Mouse (Mus musculus): ENCODE results near the gene Smagp.

Gene Smagp

DNA sequence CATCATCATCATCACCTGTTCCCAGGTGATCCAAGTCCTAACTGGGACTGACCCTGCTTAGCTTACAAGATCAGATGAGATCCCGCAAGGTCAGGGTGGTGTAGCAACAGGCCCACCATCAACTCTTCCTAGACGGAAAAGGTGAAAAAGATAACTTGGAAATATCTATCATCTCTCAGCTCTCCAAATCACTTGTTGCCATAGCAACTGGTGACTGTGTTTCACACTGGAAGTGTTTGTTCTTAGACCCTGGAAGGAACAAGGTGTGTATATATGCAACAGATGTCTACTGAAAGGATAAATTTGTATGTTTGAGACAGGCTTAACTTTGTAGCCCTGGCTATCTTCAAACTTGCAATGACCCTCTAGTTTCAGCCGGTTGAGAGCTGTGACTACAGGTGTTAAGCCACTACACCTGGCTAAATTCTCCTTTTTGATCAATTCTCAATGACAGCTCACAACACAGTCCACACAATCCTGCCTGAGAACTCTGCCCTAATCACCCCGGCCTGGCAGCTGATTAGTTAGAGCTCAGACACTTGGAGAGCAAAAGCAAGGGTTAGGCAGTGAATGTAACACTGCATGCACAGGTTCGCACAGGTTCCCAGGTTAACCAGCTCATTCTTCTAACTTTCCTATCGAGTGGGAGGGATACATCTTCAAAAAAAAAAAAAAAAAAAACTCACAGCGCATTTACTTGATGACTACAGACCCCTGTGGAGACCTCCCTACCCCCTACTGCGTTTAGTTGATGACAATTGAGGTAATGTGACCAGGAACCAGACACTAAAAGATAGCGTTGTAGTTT is 28.9 kb upstream of the Smagp start:
- DNase-seq, result no peak

DNA sequence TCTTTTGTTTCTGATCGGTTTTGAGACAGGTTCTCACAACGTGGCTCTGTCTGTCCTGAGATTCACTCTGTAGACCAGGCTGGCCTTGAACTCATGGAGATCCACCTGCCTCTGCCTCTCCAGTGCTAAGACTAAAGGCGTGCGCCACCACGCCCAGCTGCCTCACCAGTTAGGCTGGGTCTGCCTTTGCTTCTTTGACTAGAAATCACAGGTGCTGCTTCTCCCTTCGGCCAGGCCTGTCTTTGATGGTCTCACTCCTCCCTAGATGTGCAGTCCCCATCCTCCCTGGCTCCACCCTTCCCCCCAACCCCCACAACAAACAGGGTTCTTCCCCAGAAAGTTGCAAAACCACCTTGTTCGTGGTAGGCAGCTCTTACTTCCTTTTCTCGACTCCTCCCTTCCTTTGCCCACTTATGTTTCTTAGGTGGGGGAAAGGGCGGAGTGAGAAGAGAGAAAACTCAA is 28.1 kb upstream of the Smagp start:
- peak; percentile 69 to 79 for DNase-seq

DNA sequence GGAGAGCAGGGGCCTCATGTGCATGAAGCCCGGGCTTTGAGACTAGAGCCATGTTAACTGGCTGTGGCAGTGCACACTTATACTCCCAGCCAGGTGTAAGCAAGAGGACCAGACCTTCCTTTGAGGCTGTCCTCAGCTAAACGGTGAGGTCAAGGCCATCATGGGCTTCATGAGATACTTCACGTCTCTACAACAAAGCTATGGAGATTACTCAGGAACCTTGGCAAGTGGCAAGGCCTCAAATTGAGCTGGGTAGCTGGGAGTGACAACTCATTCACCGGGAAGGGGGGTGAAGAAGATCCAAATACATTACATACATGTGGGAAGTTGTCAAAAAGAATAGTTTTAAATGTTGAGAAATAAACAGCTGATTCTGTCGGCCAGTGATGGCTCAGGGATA is 24.1 kb upstream of the Smagp start:
- DNase-seq, result no peak

DNA sequence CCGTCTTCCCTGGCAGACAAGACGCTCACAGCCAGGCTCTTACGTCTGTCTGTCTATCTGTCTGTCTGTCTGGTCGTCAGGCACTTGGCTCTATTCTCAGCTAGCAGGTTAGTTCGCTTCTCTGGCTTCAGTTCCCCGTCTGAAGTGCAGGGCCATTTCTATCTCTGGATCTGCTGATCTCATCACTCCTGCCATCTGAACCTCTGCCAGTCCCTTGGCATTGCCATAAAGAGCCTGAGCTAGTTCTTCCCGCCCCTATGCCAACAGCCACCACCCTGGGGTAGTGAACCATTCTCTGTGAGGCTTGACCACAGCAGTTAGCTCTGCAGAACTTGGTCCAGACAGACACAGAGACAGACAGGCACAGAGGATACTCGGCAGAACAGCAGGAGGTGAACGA is 23.6 kb upstream of the Smagp start:
- DNase-seq, result no peak

DNA sequence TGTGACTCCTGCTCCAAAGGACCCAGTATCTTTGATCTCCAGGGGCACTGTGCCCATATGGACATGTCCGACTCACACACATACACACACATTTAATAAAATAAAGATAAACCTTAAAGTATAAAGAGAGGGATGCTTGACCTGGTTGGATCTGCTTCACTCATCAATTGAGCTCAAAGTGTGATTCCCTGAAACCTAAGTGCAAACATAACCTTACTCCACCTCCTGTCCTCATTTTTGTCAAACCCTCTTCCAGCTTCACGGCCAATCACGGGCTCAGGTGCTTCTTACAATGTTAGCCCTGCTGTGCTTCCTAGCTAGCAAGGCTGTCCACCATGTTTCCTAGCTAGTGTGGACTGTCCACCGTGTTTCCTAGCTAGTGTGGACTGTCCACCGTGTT is 18.5 kb upstream of the Smagp start:
- no peak for DNase-seq

DNA sequence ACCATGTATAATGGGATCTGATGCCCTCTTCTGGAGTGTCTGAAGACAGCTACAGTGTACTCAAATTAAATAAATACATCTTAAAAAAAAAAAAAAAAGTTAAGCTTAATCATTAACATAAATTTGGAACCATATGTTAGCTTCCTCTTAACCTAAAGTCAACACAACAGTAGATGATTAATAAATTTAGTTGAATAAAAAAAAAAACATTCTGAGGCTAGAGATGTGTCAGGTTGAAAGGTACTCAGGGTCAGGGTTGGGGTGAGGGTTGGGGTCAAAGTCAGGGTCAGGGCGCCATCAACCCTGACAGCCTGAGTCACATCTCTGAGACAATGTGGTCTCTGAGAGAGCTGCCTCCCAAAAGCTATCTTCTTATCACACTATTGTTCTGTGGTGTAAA is 17.5 kb upstream of the Smagp start:
- no peak for DNase-seq

DNA sequence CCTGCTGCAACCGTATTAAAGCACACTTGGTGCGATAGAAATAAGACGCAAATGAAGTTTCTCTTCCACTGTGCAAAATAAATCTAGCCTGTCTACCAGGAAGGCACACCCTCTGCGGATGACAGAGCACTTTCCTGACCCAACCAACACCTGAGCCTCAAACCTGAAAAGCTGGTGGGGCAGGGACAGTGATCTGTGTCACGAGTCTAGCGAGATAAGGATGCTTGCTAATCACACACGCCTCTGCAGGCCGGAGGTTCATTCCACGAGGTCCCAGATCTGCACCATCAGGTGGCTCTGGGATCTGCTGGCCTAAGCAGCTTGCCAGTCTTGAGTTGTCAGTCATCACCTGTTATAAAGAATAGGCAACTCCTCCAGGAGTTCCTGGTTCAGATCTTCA is 14.9 kb upstream of the Smagp start:
- DNase-seq, result no peak

DNA sequence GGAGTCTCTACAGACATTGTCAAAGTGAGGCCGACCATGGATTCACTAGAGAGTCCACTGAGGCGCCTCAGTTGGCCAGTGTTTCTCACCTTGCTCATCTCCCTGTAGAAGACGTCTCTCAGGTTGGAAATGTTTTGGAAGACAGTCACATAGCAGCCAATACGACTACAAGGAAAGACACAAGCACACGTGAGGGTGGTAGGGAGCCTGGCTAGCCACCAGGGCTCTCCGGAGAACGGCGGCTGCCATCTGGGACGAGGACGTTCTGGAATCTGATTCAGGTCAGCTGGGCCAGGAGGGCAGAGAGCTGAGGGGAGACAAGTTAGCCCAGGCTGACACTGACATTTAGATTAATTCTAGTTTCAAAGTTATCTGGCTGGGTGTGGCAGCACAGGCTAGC is 13.4 kb upstream of the Smagp start:
- DNase-seq, result no peak

DNA sequence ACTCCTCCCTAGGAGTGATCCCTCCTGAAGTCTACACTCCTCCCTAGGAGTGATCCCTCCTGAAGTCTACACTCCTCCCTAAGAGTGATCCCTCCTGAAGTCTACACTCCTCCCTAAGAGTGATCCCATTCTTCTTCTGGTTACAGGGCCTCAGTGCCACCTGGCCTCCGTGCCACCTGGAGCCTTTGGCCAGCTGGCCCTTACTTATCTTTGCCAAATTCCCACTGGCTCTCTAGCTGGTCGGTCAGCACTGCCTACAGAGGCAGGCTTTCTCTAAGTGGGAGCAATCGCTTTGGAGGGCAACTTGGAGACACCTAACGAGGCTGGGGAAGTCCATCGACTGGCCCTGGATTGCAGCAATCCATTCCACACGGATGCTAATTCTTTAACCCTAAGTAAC is 9.4 kb upstream of the Smagp start:
- DNase-seq, result no peak

DNA sequence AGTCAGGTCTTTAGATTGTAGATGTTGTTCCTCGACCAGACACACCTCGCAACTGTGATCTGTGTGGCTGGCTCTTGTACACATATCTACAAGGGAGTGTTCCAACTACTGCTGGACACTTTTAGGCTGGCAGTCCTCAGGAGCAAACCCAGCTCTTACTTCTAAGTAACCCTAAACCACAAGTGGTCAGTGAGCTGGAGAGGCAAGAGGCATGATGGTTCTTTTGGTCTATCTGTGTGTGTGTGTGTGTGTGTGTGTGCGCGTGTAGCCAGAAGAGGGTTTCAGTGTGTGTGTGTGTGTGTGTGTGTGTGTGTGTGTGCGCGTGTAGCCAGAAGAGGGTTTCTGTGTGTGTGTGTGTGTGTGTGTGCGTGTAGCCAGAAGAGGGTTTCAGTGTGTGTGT is 5.7 kb upstream of the Smagp start:
- no peak for DNase-seq

DNA sequence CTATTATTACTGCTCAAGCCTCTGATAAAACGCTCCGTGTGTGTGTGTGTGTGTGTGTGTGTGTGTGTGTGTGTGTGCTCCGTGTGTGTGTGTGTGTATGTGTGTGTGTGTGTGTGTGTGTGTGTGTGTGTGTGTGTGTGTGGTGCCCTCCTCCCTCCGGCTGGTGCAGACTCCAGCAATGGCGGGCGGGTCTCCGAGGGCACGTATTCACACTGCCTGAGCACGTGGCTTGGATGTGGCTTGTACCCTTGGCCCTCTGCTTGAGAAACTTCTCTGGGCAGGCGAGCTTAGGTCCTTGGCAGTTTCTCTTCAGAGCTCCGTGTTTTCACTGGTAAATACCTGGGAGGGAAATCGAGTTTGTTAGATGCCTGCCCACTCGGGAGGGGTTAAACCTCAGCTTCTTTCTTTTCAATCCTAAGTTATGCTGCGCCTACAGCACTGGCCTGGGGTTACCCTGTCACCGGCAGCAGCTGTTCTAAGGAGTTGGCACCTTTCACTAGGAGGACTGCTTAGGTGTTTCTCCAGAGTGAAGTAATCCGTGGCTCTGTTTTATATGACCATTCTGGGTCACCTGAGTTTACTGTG is 4.6 kb upstream of the Smagp start:
- no peak for DNase-seq

DNA sequence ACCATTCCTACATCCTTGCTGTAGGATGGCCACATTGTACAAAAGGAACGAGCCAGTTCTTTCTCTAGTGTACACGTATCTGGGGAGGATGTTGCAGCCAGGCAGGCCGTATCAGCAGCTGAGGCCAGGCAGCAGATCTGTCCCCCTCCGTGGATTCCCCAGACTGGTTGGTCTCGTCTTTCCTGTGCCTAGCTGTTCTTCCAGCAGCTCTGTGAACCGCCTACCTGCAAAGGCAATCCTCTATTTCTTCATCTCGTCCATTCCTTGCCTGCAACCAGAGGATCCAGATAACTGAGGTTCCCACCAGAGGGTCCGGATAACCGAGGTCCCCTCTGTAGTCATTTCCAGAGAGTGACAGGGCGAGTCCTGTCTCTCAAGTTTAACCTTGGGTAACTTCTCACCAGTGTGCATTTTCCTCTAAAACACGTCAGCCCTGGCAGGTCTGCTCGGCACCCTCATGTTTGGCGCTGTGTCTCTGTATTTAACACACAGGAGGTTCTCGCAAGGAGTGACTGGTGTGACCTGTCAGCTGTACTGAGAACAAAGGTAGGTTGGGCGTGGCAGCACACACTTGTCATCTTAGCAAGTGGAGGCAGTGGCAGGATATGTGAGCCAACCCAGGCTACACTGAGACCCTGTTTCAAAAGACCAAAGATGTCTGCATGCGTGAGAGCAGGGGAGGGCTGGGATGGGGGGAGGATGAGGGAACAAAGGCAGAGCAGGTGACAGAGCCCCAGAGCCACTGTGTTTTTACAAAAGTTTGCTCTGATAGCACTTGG is 3.4 kb upstream of the Smagp start:
- peak in 1 of 2 experiments; percentile 31 for DNase-seq

DNA sequence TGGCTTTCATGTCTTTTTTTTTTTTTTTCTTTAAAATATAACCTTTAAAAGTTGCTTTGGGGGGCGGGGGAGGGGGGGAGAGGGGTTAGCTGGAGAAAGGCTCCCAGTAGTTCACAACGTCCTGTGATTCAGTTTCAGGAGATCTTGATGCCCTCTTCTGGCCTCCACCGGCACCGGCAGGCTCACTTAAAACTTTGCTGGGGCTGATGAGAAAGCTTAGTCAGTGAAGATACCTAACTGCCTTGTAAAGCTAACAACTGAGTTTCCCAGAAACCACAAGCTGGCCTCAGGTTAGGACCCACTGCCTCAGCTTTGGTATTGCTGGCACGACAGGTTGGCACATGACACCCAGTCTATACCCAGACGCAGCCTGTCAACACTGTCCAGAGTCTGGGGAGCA is 921 bp upstream of the Smagp start:
- peak; percentile 56 to 62 for DNase-seq

DNA sequence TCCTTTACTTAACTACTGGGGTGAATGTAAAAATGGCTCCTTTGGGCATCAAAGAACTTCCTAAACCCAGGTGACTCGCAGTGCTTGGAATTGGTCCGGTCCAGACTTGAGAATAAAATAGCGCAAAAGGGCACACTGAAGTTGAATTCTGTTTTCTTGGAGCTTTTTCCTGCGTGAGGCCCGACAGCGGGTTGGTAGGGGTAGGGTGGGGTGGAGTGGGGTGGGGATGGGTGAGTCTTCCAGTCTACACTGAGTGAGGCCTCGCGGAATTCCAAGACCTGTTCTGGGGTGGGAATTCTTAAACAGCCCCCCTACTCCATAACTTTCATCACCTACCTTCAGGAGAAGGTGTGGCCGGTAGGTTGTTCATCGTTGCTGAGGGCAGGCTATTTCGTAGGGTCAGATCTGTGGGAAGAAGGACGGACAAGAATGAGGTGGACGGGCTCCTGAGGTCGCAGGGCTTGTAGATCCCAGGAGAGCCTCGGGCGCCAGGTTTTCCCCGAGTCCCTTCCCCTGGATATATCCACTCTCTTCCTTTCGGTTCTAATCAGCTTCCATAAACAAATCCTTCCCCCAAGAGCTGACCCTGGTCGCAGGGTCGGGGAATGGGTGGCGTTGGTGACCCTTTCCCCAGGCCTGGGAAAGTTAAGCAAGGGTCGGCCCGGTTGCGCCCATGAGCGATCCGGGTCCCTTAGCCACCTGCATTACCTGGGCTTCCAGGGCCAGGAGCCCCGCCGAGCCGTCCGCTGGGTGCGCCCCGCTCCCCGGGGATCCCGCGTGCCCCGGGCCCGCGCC is 692 bp downstream of the Smagp start:
- DNase-seq, result no peak

DNA sequence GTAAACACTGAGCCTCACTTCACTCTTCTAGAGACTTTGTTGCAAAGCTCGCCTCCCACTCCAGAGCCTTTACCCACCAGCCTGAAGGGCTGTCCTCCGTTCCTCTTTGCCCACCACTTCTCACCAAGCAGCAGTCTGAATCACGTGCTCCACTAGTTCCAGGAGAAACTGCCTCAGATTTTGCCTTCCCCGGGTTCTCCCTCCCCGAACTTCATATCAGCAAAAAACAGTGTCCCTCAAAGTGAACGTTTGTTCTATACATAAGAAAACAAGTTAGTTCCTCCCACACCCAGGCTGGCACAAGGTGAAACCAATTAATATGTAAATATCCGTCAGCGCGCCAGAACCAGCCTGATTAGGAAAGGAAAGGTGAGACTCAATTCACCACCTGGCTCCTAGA is 1.5 kb downstream of the Smagp start:
- DNase-seq, result no peak

DNA sequence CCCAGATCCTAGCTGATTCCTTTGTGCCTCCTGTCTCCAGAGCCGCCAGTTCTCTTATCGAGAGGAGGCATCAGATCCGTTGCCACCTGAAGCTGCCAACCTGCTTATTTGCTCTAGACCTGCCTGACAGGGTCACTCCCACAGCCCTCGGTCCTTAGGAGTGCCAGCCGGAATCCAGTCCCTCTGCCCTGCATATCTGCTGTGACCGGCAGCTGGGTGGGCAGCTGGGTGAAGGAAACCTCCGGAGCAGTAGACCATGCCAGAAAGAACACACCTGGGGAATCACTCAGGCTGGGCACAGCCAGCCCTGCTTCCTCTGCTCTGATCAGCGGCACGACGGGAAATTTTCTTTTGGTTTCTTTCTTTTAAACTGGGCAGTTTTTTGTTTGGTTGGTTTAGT is 3.4 kb downstream of the Smagp start:
- no peak for DNase-seq

DNA sequence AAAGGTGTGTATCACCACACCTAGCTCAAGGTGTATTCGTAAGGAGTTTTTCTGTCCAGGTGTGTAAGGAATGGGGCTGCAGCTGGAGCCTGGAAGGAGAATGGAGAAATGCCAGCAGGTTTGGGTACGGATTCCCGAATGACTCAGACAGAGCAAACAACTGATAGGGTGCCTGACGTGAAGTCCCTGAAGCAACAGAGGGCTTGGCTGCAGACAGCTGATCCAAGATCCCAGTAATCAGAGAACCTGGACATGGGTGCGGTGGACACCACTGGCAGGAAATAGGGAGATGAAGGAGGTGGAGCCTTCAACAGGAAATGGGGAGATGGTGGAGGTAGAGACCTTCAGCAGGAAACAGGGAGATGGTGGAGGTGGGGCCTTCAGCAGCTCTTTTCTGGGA is 4.4 kb downstream of the Smagp start:
- no peak for DNase-seq

DNA sequence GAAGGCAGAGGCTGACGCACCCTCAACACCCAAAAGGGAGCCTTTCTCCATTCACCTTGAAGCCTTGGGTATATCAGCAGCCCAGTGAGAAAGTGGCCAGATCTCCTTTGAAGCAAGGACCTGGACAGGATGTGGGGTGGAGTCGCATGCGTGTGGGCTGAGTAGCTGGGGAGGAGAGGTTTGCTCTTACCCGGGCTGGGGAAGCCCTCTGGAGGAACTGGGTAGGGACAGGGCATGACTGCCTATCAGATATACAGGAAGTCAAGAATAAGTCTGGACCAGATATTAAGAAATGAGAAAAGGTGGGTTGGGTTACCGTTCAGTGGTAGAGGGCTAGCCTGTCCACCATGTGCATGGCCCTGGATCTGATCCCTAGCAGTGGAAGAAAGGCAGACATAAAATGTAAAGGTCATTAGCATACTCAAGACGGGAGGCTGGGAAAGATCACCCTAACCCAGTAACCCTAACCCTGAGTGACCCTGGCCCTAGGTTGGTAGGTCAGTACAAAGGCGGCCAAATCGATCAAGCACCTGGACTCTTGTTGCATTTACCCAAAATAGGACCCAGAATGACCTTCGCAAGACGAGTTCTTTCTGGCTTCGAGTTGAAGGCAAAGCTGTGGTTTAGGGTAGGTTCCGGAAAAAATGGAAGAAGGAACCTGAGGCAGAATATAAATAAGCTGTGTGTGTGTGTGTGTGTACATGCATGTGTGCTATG is 5.1 kb downstream of the Smagp start:
- DNase-seq, result no peak

DNA sequence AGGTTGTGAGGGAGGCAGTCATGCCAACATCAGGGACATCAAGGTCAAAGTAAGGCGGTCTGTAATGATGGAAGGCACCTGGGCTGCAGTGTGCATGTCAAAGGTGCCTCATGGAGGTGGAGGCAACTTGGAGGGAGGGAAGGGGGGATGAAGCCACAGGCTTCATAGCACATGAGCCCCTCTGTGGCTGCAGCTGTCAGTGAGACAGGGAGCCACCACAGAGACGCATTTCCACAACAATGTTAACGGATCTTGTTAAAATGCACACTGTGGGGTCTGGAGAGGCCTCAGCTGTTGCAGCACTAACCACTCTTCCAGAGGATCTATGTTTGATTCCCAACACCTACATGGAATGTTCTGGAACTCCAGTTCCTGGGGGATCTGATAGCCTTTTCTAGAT is 6.6 kb downstream of the Smagp start:
- no peak for DNase-seq

DNA sequence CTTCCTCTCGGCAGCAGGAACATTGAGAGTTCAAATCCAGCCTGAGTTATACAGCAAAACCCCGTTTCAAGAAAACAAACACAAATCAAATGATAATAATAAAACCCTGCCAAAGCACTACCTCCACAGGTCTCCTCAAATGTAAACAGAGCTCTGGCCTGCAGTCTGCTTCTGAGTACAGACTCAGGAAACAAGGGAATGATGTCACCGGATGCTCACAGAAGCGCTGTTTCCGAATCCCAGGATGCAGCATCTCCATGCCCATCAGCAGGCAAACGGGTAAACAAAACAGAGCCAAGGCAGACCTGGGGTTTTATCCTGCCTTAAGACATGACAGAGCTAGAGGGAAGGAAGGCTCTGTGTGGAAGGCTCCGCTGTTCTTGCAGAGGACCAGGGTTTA is 7.9 kb downstream of the Smagp start:
- DNase-seq, result no peak

DNA sequence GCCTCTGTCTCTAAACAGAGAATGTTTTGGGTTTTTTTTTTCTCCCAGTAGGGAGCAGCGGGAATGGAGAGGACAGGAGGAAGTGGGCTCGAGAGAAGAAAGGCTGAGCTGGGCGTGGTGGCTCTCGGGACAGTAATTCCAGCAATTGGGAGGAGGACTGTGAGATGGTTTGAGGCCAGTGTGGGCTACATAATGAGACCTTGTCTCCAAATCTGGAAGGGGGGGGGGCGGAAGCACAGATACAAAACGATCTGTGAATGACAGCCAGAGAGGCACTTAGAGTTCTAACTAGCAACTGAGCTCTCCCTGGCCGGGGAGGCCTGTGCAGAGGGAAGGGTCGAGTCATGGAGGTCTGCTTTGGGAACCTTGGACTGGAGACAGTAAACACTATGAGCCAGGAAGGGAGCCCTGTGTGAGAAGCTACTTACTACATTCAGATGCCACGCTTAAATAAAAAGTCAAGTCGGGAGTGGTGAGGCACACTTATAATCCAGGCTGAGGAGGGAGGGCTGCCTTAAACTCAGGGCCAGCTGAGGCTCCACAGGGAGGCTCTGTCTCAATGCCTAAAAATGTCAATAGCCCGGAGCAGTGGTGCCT is 8.9 kb downstream of the Smagp start:
- no peak for DNase-seq

DNA sequence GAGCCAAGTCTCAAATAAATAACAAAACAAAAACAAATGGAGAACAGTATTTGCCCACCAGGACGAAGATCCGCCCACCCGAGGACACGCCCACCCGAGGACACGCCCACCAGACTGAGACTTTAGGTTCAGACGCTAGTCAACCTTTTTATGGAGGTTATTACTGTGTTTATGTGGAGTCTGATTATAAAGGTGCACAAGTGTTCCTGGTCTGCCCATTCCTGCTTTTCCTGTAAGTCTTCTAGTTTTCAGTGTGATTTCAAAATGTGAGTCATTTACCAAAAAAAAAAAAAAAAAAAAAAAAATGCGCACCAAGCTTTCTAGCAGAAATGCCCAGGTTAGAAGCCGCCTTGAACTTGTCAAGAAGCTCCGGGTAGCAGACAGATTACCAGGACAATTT is 9.5 kb downstream of the Smagp start:
- DNase-seq, result no peak

Measured in thymus, postnatal 36 days (tissue).